ENCODE assay signal across 27 mouse cellular contexts in genomic region chr3:100734482-100735154, GRCm38 (mm10). TPM values are rescaled to one million over a fixed set of nuclear protein-coding genes. Genes with fewer than 3 reads are reported as not detected.
DNase-seq lines count a peak whose midpoint lies in the region; ATAC-seq and TF ChIP-seq lines count a peak whose summit lies in the region.
"Had no signal": no experiment of that assay in that cellular context is flagged by ENCODE, and none has a peak within 500 bp of the region (broad histone marks: within the 10 kb centered on the region; RNA-seq: fewer than 3 reads in every experiment).

No protein-coding gene starts in this region.

- ATAC-seq in neural tube, embryonic 15.5 days (ENCODE audit: low FRiP score): peak; percentile 36; the same call in 1 of the 2 replicates
- ATAC-seq: forebrain, embryonic 15.5 days; inflammation-experienced regulatory T-cells, adult 6 months; liver, embryonic 12.5 days had no signal

- intact Hi-C loops in heart, postnatal 36 days (cut with DNase I): no loop called here

- WGBS in limb, embryonic 10.5 days: 86% methylated on average over 12 of the region's 12 CpGs
- 50% methylated on average over 12 of the region's 12 CpGs for WGBS in neural tube, embryonic 15.5 days

- no peak overlapping the region for H3K9ac ChIP-seq in neural tube, embryonic 15.5 days (replicated peaks)
- H3K9ac ChIP-seq: embryonic facial prominence, embryonic 15.5 days; forebrain, embryonic 15.5 days; heart, embryonic 12.5 days; hindbrain, embryonic 13.5 days; liver, embryonic 12.5 days; neural tube, embryonic 12.5 days had no signal

- no peak overlapping the region for H3K4me3 ChIP-seq in limb, embryonic 10.5 days
- no peak overlapping the region for H3K4me3 ChIP-seq in neural tube, embryonic 15.5 days (replicated peaks)
- H3K4me3 ChIP-seq in layer of hippocampus, adult 2 months: no peak overlapping the region
- H3K4me3 ChIP-seq: embryonic facial prominence, embryonic 15.5 days; forebrain, embryonic 15.5 days; heart, embryonic 12.5 days; hindbrain, embryonic 13.5 days; left cerebral cortex, adult 2 months; liver, embryonic 12.5 days; megakaryocyte, embryonic 14.5 days; neural tube, embryonic 12.5 days had no signal

- H3K4me1 ChIP-seq in limb, embryonic 10.5 days: peaks cover 6% of the 10 kb centered on the region
- 0 out of 2 replicates have a peak, but pooled peaks cover 2% of the 10 kb centered on the region for H3K4me1 ChIP-seq in neural tube, embryonic 15.5 days
- H3K4me1 ChIP-seq: forebrain, embryonic 15.5 days; hindbrain, embryonic 13.5 days; liver, embryonic 12.5 days; megakaryocyte, embryonic 14.5 days; neural tube, embryonic 12.5 days had no signal

- no peak for TF ChIP-seq CTCF in layer of hippocampus, adult 2 months (conservative IDR thresholded peaks at IDR 0.05)

- no peaks in the 10 kb centered on the region for H3K36me3 ChIP-seq in limb, embryonic 10.5 days
- H3K36me3 ChIP-seq in neural tube, embryonic 15.5 days: no peaks in the 10 kb centered on the region
- H3K36me3 ChIP-seq: embryonic facial prominence, embryonic 15.5 days; forebrain, embryonic 15.5 days; G1E; heart, embryonic 12.5 days; hindbrain, embryonic 13.5 days; liver, embryonic 12.5 days; neural tube, embryonic 12.5 days had no signal

- H3K27me3 ChIP-seq in limb, embryonic 10.5 days (ENCODE audit: low read depth, poor library complexity, severe bottlenecking): no peaks in the 10 kb centered on the region
- H3K27me3 ChIP-seq in neural tube, embryonic 15.5 days (replicated peaks): no peaks in the 10 kb centered on the region
- H3K27me3 ChIP-seq: CH12.LX; embryonic facial prominence, embryonic 15.5 days; forebrain, embryonic 15.5 days; heart, embryonic 12.5 days; hindbrain, embryonic 13.5 days; neural tube, embryonic 12.5 days had no signal

- peak; percentile 55 for DNase-seq in heart, adult 11 months
- no peak for DNase-seq in heart, postnatal 36 days
- peak; percentile 50 for DNase-seq in MEL-GATA-1-ER (ENCODE audit: extremely low read depth, low read depth)
- no peak for DNase-seq in limb, embryonic 10.5 days (ENCODE audit: low spot score)
- no peak for DNase-seq in spleen, postnatal 4 days (ENCODE audit: low spot score in 2 of 2)
- no peak for DNase-seq in layer of hippocampus, adult 2 months (ENCODE audit: low spot score in 2 of 2)
- DNase-seq: B cell, adult 2 months; cerebellum, adult 11-12 months; cerebellum, postnatal 10 days; heart, adult 18-20 months; heart, postnatal 10 days; kidney, adult 18-20 months; lung, adult 18-20 months; lung, postnatal 14 days; midbrain, embryonic 14.5 days had no signal

- no peaks in the 10 kb centered on the region for H3K9me3 ChIP-seq in limb, embryonic 10.5 days (replicated peaks)
- no peaks in the 10 kb centered on the region for H3K9me3 ChIP-seq in neural tube, embryonic 15.5 days (replicated peaks)
- H3K9me3 ChIP-seq: embryonic facial prominence, embryonic 15.5 days; forebrain, embryonic 15.5 days; G1E; heart, embryonic 12.5 days; hindbrain, embryonic 13.5 days; liver, embryonic 12.5 days; megakaryocyte, embryonic 14.5 days; neural tube, embryonic 12.5 days had no signal

- no peak overlapping the region for H3K4me2 ChIP-seq in neural tube, embryonic 15.5 days
- H3K4me2 ChIP-seq: embryonic facial prominence, embryonic 15.5 days; forebrain, embryonic 15.5 days; heart, embryonic 12.5 days; hindbrain, embryonic 13.5 days; liver, embryonic 12.5 days; neural tube, embryonic 12.5 days had no signal

- 0 out of 2 replicates have a peak overlapping the region, but pooled peaks have one; percentile 16 for H3K27ac ChIP-seq in limb, embryonic 10.5 days
- no peak overlapping the region for H3K27ac ChIP-seq in neural tube, embryonic 15.5 days (replicated peaks)
- H3K27ac ChIP-seq in layer of hippocampus, adult 2 months: no peak overlapping the region
- H3K27ac ChIP-seq: embryonic facial prominence, embryonic 15.5 days; forebrain, embryonic 15.5 days; hindbrain, embryonic 13.5 days; left cerebral cortex, adult 2 months; liver, embryonic 12.5 days; neural tube, embryonic 12.5 days had no signal

RNA-seq across cellular contexts. Expression of gene Man1a2, which starts 49.3 kb away (rescaled TPM):
- 10 to 100 TPM; 44.2 to 51.9 TPM for total RNA-seq in heart, postnatal 36 days (2021)
- 67.1 and 74.9 TPM in 2 replicates for polyA plus RNA-seq in limb, embryonic 10.5 days (2016; fragmentation: Nextera tagmentation; extraction: Ambion mirVana)
- 42.4 and 48.2 TPM in 2 replicates for polyA plus RNA-seq in neural tube, embryonic 15.5 days (2015; fragmentation: Nextera tagmentation; extraction: Ambion mirVana)
- 100 to 1,000 TPM in 1 of 2 experiments, 10 to 100 TPM in 1; 97.8 to 113 TPM for total RNA-seq in layer of hippocampus, adult 2 months (2021)

Comparison
In these comparisons a context has a peak if more than half of its experiments do, and no peak if none do; other contexts are left out.
1. DNase-seq: peak in heart, adult 11 months (single experiment) and MEL-GATA-1-ER (single experiment); none in heart, postnatal 36 days (0 of 2), limb, embryonic 10.5 days (single experiment), spleen, postnatal 4 days (0 of 2) and layer of hippocampus, adult 2 months (0 of 2).